Mouse (Mus musculus) kidney, embryonic 14.5 days (tissue): ENCODE measurements around the gene Ift172. TPM values are rescaled to one million over a fixed set of nuclear protein-coding genes. Genes with fewer than 3 reads are reported as not detected.

Source experiments
- ATAC-seq: fragments of 200-750 bp; cut with Nextera tagmentation; 2 replicates; pipeline ENCODE4 v1.8.0; 2017; ENCODE audit warnings: moderate number of reproducible peaks, mild to moderate bottlenecking, moderate TSS enrichment, moderate library complexity; ENCODE audit not compliant: low FRiP score, low TSS enrichment
- H3K27ac ChIP-seq: fragments of 300-500 bp; sonication (generic); 2 replicates; pipeline ENCODE4 v1.5.1; 2014; ENCODE audit warnings: low read depth, mild to moderate bottlenecking, low read length, moderate library complexity, mixed read lengths
- H3K27me3 ChIP-seq: fragments of 300-500 bp; sonication (generic); 2 replicates; pipeline ENCODE4 v1.6.1; 2014; ENCODE audit warnings: mild to moderate bottlenecking, low read length; ENCODE audit not compliant: control insufficient read depth, insufficient read depth
- H3K36me3 ChIP-seq: fragments of 300-500 bp; sonication (generic); 2 replicates; pipeline ENCODE4 v1.6.1; 2014; ENCODE audit warnings: low read length, mixed read lengths; ENCODE audit not compliant: control insufficient read depth, insufficient read depth
- H3K4me1 ChIP-seq: fragments of 300-500 bp; sonication (generic); 2 replicates; pipeline ENCODE4 v1.6.1; 2014; ENCODE audit warnings: low read length, mixed read lengths; ENCODE audit not compliant: control insufficient read depth, insufficient read depth
- H3K4me2 ChIP-seq: fragments of 300-500 bp; sonication (generic); replicated peaks from 2 replicates; pipeline ENCODE4 v1.6.1; 2014; ENCODE audit warnings: low read depth, mild to moderate bottlenecking, low read length
- H3K4me3 ChIP-seq: fragments of 300-500 bp; sonication (generic); 2 replicates; pipeline ENCODE4 v1.5.1; 2014; ENCODE audit warnings: mild to moderate bottlenecking, low read length
- H3K9ac ChIP-seq: fragments of 300-500 bp; sonication (generic); 2 replicates; pipeline ENCODE4 v1.6.1; 2014; ENCODE audit warnings: low read depth, mild to moderate bottlenecking, low read length, moderate library complexity
- H3K9me3 ChIP-seq: fragments of 300-500 bp; sonication (generic); 2 replicates; pipeline ENCODE4 v1.6.1; 2016; ENCODE audit warnings: low read length; ENCODE audit not compliant: control insufficient read depth
- WGBS: fragments of 180-500 bp; shearing (Covaris S2); extraction: QIAGEN DNeasy Blood & Tissue Kit; methylation state at CpG from one replicate; pipeline ENCODE4 v1.1.7; 2014; 5-methylcytosine and 5-hydroxymethylcytosine counted together
- polyA plus RNA-seq: library from polyadenylated mRNA; unstranded; fragments of >200 nt; fragmentation: Nextera tagmentation; extraction: Ambion mirVana; gene quantifications from 2 replicates; pipeline ENCODE4 v1.2.1, GENCODE M21; 2014

The Ift172 gene
- polyA plus RNA-seq, 1 experiment from 2014 or later: 31.9 TPM

- no peak overlapping the region for H3K9ac ChIP-seq
- H3K9me3 ChIP-seq: no peaks in the 10 kb centered on the region
- no peak overlapping the region for H3K27ac ChIP-seq
- H3K36me3 ChIP-seq: no peaks in the 10 kb centered on the region
- ATAC-seq: no peak
- H3K4me3 ChIP-seq: no peak overlapping the region
- 81% methylated on average over 1 of the region's 1 CpGs for WGBS
- H3K27me3 ChIP-seq: no peaks in the 10 kb centered on the region
- H3K4me1 ChIP-seq: no peaks in the 10 kb centered on the region
- H3K4me2 ChIP-seq: no peak overlapping the region
Measured at GRCm38 (mm10) chr5:31226641-31227040, 64.3 kb downstream of the Ift172 start.

DNA sequence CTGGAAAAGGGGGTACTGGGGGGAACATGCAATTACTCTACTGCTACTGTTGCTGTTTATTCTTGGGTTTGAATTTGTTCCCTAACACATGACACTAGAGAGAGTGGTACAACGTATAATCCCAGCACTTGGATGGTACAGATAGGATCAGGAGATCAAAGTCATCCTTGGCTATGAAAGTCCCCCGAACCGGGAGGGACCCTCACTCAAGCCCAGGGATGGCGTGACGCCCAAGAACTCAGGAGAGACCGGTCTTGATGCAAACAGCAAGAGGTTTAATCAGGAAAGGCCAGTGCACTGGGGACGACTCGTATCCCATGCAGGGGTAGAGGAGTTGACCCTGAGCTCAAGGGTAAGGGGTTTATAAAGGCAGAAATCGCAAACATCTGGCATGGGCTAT is 68.2 kb downstream of the Ift172 start:
- Histone ChIP-seq H3K4me2 (no peak overlapping the region), H3K27me3 (no peaks in the 10 kb centered on the region), H3K27ac (no peak overlapping the region), H3K36me3 (no peaks in the 10 kb centered on the region), H3K4me1 (no peaks in the 10 kb centered on the region; the same call in 1 of the 2 replicates), H3K9me3 (no peaks in the 10 kb centered on the region), H3K4me3 (no peak overlapping the region), H3K9ac (no peak overlapping the region)
- WGBS: 95% methylated on average over 9 of the region's 9 CpGs
- ATAC-seq: no peak

GRCm38 (mm10) chr5:31221304-31221945 is 69.5 kb downstream of the Ift172 start:
- H3K4me2 ChIP-seq: peak overlapping the region; percentile 64
- WGBS: 18% methylated on average over 11 of the region's 11 CpGs
- peak overlapping the region; percentile 85 for H3K9ac ChIP-seq
- H3K36me3 ChIP-seq: no peaks in the 10 kb centered on the region
- no peak for ATAC-seq
- H3K9me3 ChIP-seq: no peaks in the 10 kb centered on the region
- no peaks in the 10 kb centered on the region; the same call in 1 of the 2 replicates for H3K4me1 ChIP-seq
- peak overlapping the region; percentile 87 for H3K4me3 ChIP-seq
- H3K27ac ChIP-seq: peak overlapping the region; percentile 95
- no peaks in the 10 kb centered on the region for H3K27me3 ChIP-seq

- Histone ChIP-seq H3K36me3 (no peaks in the 10 kb centered on the region), H3K4me2 (peak within 1 kb of the TSS; percentile 64), H3K27ac (peak within 1 kb of the TSS; percentile 95), H3K4me3 (peak within 1 kb of the TSS; percentile 87), H3K9ac (peak within 1 kb of the TSS; percentile 85), H3K4me1 (no peaks in the 10 kb centered on the region; the same call in 1 of the 2 replicates), H3K27me3 (no peaks in the 10 kb centered on the region), H3K9me3 (no peaks in the 10 kb centered on the region)
- WGBS: under 1% methylated on average over 69 of the region's 70 CpGs
- peak; percentile 96 for ATAC-seq
Measured at GRCm38 (mm10) chr5:31220448-31221303, 70.2 kb downstream of the Ift172 start, which contains the start of gene Ppm1g. Ppm1g (minus strand) TSS chr5:31220687.

- under 1% methylated on average over 39 of the region's 40 CpGs for WGBS
- Histone ChIP-seq H3K27me3 (no peaks in the 10 kb centered on the region), H3K27ac (peak overlapping the region; percentile 95), H3K9me3 (no peaks in the 10 kb centered on the region), H3K4me2 (peak overlapping the region; percentile 64), H3K36me3 (no peaks in the 10 kb centered on the region), H3K4me3 (peak overlapping the region; percentile 87), H3K9ac (peak overlapping the region; percentile 85), H3K4me1 (no peaks in the 10 kb centered on the region; the same call in 1 of the 2 replicates)
- peak; percentile 78 for ATAC-seq
Measured at GRCm38 (mm10) chr5:31219911-31220447, 70.9 kb downstream of the Ift172 start.

- Histone ChIP-seq H3K9ac (peak overlapping the region; percentile 85), H3K9me3 (no peaks in the 10 kb centered on the region), H3K4me1 (no peaks in the 10 kb centered on the region; the same call in 1 of the 2 replicates), H3K27ac (peak overlapping the region; percentile 95; the same call in 1 of the 2 replicates), H3K4me2 (peak overlapping the region; percentile 64), H3K4me3 (peak overlapping the region; percentile 87), H3K36me3 (no peaks in the 10 kb centered on the region), H3K27me3 (no peaks in the 10 kb centered on the region)
- ATAC-seq: no peak
- WGBS: 2% methylated on average over 11 of the region's 11 CpGs
Measured at GRCm38 (mm10) chr5:31219474-31219873, 71.4 kb downstream of the Ift172 start.

DNA sequence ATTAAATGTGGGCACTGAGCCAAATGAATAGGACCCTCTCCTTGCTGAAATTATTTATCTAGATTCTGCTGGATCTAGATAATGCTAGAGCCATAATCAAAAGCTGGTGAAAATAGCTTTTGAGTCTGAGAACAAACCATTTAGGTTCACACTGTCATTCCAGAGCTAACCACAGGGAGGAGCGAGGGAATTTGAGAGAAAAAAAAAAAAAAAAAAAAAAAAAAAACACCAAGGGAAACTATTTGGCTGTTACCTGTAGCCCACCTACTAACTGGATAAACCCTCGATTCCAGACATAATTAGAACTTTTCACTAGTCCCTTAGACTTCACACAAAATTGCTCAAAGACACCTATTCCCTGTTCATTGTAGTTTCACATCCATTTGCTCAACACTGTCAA is 71.8 kb downstream of the Ift172 start:
- Histone ChIP-seq H3K9me3 (no peaks in the 10 kb centered on the region), H3K9ac (peak overlapping the region; percentile 85; the same call in 1 of the 2 replicates), H3K4me2 (peak overlapping the region; percentile 64), H3K27ac (no peak overlapping the region), H3K36me3 (no peaks in the 10 kb centered on the region), H3K4me1 (no peaks in the 10 kb centered on the region; the same call in 1 of the 2 replicates), H3K27me3 (no peaks in the 10 kb centered on the region), H3K4me3 (peak overlapping the region; percentile 87)
- 1% methylated on average over 2 of the region's 2 CpGs for WGBS
- no peak for ATAC-seq

- Histone ChIP-seq H3K9ac (no peak overlapping the region), H3K36me3 (no peaks in the 10 kb centered on the region), H3K9me3 (no peaks in the 10 kb centered on the region), H3K27ac (no peak overlapping the region), H3K4me3 (no peak overlapping the region), H3K4me1 (no peaks in the 10 kb centered on the region; the same call in 1 of the 2 replicates), H3K4me2 (no peak overlapping the region), H3K27me3 (no peaks in the 10 kb centered on the region)
- WGBS: 61% methylated on average over 7 of the region's 7 CpGs
- ATAC-seq: no peak
Measured at GRCm38 (mm10) chr5:31218294-31218693, 72.6 kb downstream of the Ift172 start.
